Mouse (Mus musculus) thymus, adult 2 months (tissue): ENCODE results near the gene Agmat. TPM values are rescaled to one million over a fixed set of nuclear protein-coding genes. Genes with fewer than 3 reads are reported as not detected.

Experiments used
- DNase-seq: peaks from one replicate; pipeline ENCODE4 v3.0.0; 2021
- H3K27ac ChIP-seq: fragments of 200-500 bp; 2 replicates; pipeline ENCODE4 v1.5.1; 2012; ENCODE audit warnings: low read length, control low read depth; ENCODE audit not compliant: control insufficient read depth, insufficient read depth
- H3K27me3 ChIP-seq: fragments of 200-500 bp; 2 replicates; pipeline ENCODE4 v1.6.1; 2012; ENCODE audit warnings: mild to moderate bottlenecking, low read length, moderate library complexity, mixed read lengths; ENCODE audit not compliant: control insufficient read depth, insufficient read depth
- H3K36me3 ChIP-seq: fragments of 200-500 bp; 2 replicates; pipeline ENCODE4 v1.6.1; 2012; ENCODE audit warnings: mild to moderate bottlenecking, low read length, moderate library complexity; ENCODE audit not compliant: control insufficient read depth, insufficient read depth
- H3K4me1 ChIP-seq: fragments of 200-500 bp; replicated peaks from 2 replicates; pipeline ENCODE4 v1.6.1; 2012; ENCODE audit warnings: low read length; ENCODE audit not compliant: control insufficient read depth, insufficient read depth
- H3K4me3 ChIP-seq: fragments of 200-500 bp; 2 replicates; pipeline ENCODE4 v1.5.1; 2012; ENCODE audit warnings: mild to moderate bottlenecking, low read length, control low read depth, moderate library complexity; ENCODE audit not compliant: control insufficient read depth, insufficient read depth
- CTCF ChIP-seq: fragments of 200-500 bp; IDR thresholded peaks from 2 replicates; pipeline ENCODE4 v1.5.1; 2012; ENCODE audit warnings: mild to moderate bottlenecking, control low read depth, low read length, moderate library complexity, borderline replicate concordance; ENCODE audit not compliant: control insufficient read depth, poor library complexity, insufficient read depth; ENCODE audit errors: extremely low read depth
- POLR2A ChIP-seq: fragments of 200-500 bp; IDR thresholded peaks from 2 replicates; pipeline ENCODE4 v1.6.1; 2012; ENCODE audit warnings: mild to moderate bottlenecking, low read length, control low read depth, moderate library complexity; ENCODE audit not compliant: control insufficient read depth, poor library complexity, insufficient read depth; ENCODE audit errors: extremely low read depth
- WGBS: fragments of 180-500 bp; shearing (Covaris S2); methylation state at CpG from one replicate; pipeline ENCODE4 v1.1.7; 2018; 5-methylcytosine and 5-hydroxymethylcytosine counted together
- polyA plus RNA-seq: library from polyadenylated mRNA; depleted of rRNA; stranded (reverse); fragments of >200 nt; gene quantifications from 2 replicates; pipeline ENCODE4 v1.2.3, GENCODE M21; 2012

Agmat gene
- polyA plus RNA-seq, 1 experiment, result 0.18 TPM

DNA sequence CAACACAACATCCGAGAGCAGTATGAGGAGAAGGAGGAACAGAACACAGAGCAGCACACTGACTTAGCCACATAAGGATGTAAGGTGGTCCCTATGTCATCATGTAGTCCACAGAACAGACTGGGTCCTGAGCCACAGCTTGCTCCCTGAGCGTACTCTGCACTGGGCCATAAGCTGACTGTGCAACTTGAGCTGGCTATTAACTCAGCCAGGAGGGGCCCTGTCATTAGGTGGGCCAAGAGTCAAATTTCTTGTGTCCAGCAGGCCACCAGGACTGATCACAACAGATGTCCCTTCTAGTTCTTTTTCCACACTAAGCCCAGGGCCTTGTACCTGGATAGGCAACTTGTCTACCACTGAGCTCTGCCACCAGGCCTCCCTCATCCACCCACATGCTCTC is 31.4 kb upstream of the Agmat start:
- no peak for DNase-seq
- Histone ChIP-seq H3K4me3 (no peak overlapping the region), H3K4me1 (no peaks in the 10 kb centered on the region; the same call in 1 of the 2 replicates), H3K27ac (no peak overlapping the region), H3K27me3 (no peaks in the 10 kb centered on the region), H3K36me3 (peaks cover 14% of the 10 kb centered on the region)
- TF ChIP-seq CTCF (no peak), POLR2A (no peak)
- WGBS, result 89% methylated on average over 2 of the region's 2 CpGs

DNA sequence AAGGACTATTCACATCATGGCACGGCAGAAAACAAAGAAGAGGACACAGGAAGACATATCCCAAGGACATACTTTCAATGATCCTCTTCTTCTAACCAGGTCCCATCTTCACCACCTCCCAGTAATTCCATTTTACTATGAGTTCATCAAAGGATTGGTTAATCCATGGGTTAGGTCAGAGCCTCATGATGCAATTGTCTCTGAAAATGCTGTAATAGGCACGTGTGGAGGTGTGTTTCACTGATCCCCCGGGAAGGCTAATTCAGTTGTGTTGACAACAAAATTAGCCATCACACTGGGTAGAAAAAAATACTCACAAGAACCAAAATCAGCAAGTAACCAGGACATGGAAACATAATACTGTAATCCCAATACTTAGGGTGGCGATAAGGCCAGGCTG is 28.8 kb upstream of the Agmat start:
- Histone ChIP-seq H3K4me1 (peaks cover 7% of the 10 kb centered on the region; the same call in 1 of the 2 replicates), H3K27me3 (no peaks in the 10 kb centered on the region), H3K27ac (no peak overlapping the region), H3K36me3 (peaks cover 6% of the 10 kb centered on the region), H3K4me3 (no peak overlapping the region)
- no peak for DNase-seq
- TF ChIP-seq CTCF, result no peak
- WGBS, result 96% methylated on average over 4 of the region's 4 CpGs

- WGBS, result 83% methylated on average over 1 of the region's 1 CpGs
- Histone ChIP-seq H3K4me1 (peaks cover 10% of the 10 kb centered on the region), H3K27ac (no peak overlapping the region), H3K4me3 (no peak overlapping the region), H3K36me3 (no peaks in the 10 kb centered on the region), H3K27me3 (no peaks in the 10 kb centered on the region)
- no peak for DNase-seq
- no peak for TF ChIP-seq CTCF
- no peak for TF ChIP-seq POLR2A
Observed at GRCm38 (mm10) chr4:141719304-141719703, 27.2 kb upstream of the Agmat start.

- no peak for TF ChIP-seq POLR2A
- TF ChIP-seq CTCF, result no peak
- Histone ChIP-seq H3K27me3 (no peaks in the 10 kb centered on the region), H3K4me3 (no peak overlapping the region), H3K4me1 (peaks cover 10% of the 10 kb centered on the region), H3K27ac (0 out of 2 replicates have a peak overlapping the region, but pooled peaks have one; percentile 23), H3K36me3 (no peaks in the 10 kb centered on the region)
- no peak for DNase-seq
- 40% methylated on average over 6 of the region's 6 CpGs for WGBS
Observed at GRCm38 (mm10) chr4:141720761-141721523, 25.5 kb upstream of the Agmat start.

DNA sequence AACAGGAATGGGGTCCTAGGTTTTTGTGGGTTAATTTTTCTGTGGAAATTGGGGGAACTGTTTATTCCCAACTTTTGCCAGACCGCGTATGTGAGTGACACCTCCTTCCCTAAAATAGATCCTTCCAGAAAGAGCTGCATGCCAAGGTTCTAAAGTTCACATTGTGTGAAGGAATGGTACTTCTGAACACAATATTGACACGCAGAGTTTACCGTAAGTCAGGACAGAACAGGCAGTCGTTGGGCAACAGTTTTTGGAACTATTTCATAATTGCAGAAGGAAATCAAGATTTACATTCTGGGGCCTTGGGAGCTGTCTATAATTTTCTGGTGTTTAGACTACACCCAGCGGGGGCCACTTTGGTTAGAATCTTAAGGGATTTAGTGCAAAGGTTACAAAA is 24.5 kb upstream of the Agmat start:
- H3K27me3 ChIP-seq, result no peaks in the 10 kb centered on the region
- TF ChIP-seq CTCF (no peak), POLR2A (no peak)
- H3K36me3 ChIP-seq, result no peaks in the 10 kb centered on the region
- no peak overlapping the region for H3K4me3 ChIP-seq
- no peak overlapping the region for H3K27ac ChIP-seq
- H3K4me1 ChIP-seq, result peaks cover 10% of the 10 kb centered on the region
- no peak for DNase-seq
- 55% methylated on average over 6 of the region's 6 CpGs for WGBS

- Histone ChIP-seq H3K27me3 (no peaks in the 10 kb centered on the region), H3K4me1 (peaks cover 10% of the 10 kb centered on the region), H3K36me3 (no peaks in the 10 kb centered on the region), H3K27ac (peak within 1 kb of the TSS; percentile 63; the same call in 1 of the 2 replicates), H3K4me3 (peak within 1 kb of the TSS; percentile 94)
- under 1% methylated on average over 104 of the region's 105 CpGs for WGBS
- TF ChIP-seq POLR2A (peak; percentile 88), CTCF (0 out of 2 replicates have a peak, but pooled peaks have one; percentile 41)
- peak; percentile 93 for DNase-seq
Observed at GRCm38 (mm10) chr4:141722731-141723672, 23.5 kb upstream of the Agmat start, which contains the start of gene Ddi2. Gene Ddi2 (minus strand): TSS chr4:141723419.
